Mouse (Mus musculus) neural tube, embryonic 14.5 days (tissue): ENCODE measurements at regions not wholly inside any gene's neighbourhood (a gene's known extent, or its start where the extent isn't known, plus 50 kb on each side); places are given as distances from the start of the nearest gene placed in this dataset.

Experiments
- ATAC-seq: fragments of 200-750 bp; cut with Nextera tagmentation; 2 replicates; pipeline ENCODE4 v1.8.0; 2017; ENCODE audit warnings: low read depth, mild to moderate bottlenecking, moderate TSS enrichment, moderate library complexity
- H3K27ac ChIP-seq: fragments of 300-500 bp; sonication (generic); 2 replicates; pipeline ENCODE4 v1.5.1; 2014; ENCODE audit warnings: low read depth, mild to moderate bottlenecking, control low read depth, low read length, moderate library complexity, mixed read lengths
- H3K27me3 ChIP-seq: fragments of 300-500 bp; sonication (generic); 2 replicates; pipeline ENCODE4 v1.6.1; 2014; ENCODE audit warnings: low read length; ENCODE audit not compliant: control insufficient read depth, insufficient read depth
- H3K36me3 ChIP-seq: fragments of 300-500 bp; sonication (generic); 2 replicates; pipeline ENCODE4 v1.6.1; 2014; ENCODE audit warnings: low read length, mixed read lengths; ENCODE audit not compliant: control insufficient read depth, insufficient read depth
- H3K4me1 ChIP-seq: fragments of 300-500 bp; sonication (generic); 2 replicates; pipeline ENCODE4 v1.6.1; 2014; ENCODE audit warnings: low read length; ENCODE audit not compliant: control insufficient read depth, insufficient read depth
- H3K4me2 ChIP-seq: fragments of 300-500 bp; sonication (generic); 2 replicates; pipeline ENCODE4 v1.6.1; 2014; ENCODE audit warnings: mild to moderate bottlenecking, low read depth, low read length, control low read depth
- H3K4me3 ChIP-seq: fragments of 300-500 bp; sonication (generic); 2 replicates; pipeline ENCODE4 v1.5.1; 2014; ENCODE audit warnings: low read depth, low read length, control low read depth, mixed read lengths
- H3K9ac ChIP-seq: fragments of 300-500 bp; sonication (generic); replicated peaks from 2 replicates; pipeline ENCODE4 v1.6.1; 2014; ENCODE audit warnings: low read depth, mild to moderate bottlenecking, control low read depth, low read length, mixed read lengths
- H3K9me3 ChIP-seq: fragments of 300-500 bp; sonication (generic); 2 replicates; pipeline ENCODE4 v1.6.1; 2016; ENCODE audit warnings: low read length; ENCODE audit not compliant: control insufficient read depth
- WGBS: fragments of 180-500 bp; shearing (Covaris S2); extraction: QIAGEN DNeasy Blood & Tissue Kit; methylation state at CpG from one replicate; pipeline ENCODE4 v1.1.7; 2014; 5-methylcytosine and 5-hydroxymethylcytosine counted together

DNA sequence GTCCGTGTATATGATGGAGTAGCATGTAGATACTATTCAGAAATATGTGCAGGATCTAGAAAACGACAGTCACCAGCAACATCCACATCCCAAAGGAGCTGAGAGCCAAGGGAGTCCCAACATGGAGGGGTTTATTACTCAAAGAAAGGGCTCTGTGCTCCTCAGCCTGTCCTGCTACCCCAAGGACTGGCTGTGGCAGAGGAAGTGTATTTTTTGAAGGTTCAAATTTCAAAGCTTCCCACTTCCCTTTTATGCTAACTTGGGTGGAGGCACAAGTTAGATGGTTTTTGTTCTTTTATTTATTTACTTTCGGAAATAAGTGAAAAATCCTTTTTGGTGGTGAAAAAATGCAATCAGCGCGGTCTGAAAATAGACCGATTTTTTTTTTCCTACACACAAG lies 602.8 kb downstream of the Adgrl2 start:
- ATAC-seq = no peak
- WGBS = 85% methylated on average over 6 of the region's 6 CpGs

DNA sequence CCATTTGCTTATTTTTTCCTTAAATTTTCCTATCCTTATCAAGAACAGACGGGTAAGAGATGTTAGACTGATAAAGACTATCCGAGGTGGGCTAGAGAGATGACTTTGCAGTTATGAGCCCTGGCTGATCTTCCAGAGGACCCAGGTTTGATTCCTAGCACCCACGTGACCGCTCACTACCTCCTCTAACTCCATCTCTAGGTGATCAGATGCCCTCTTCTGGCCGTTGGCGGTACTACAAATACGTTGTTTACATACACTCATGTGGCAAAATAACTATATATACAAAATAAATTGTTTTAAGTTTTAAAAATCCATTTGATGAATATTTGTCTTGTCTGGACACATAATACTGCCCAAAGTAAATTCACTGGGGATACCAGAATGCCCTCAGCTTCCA lies 604.6 kb downstream of the Adgrl2 start:
- no peak overlapping the region for H3K4me3 ChIP-seq
- no peaks in the 10 kb centered on the region for H3K9me3 ChIP-seq
- H3K9ac ChIP-seq = no peak overlapping the region
- H3K4me1 ChIP-seq = no peaks in the 10 kb centered on the region
- 93% methylated on average over 7 of the region's 7 CpGs for WGBS
- H3K36me3 ChIP-seq = no peaks in the 10 kb centered on the region
- no peak overlapping the region for H3K4me2 ChIP-seq
- no peak for ATAC-seq
- H3K27me3 ChIP-seq = no peaks in the 10 kb centered on the region
- H3K27ac ChIP-seq = no peak overlapping the region

More for the DNA sequence above, 602.8 kb downstream of the Adgrl2 start:
- H3K4me3 ChIP-seq = no peak overlapping the region
- H3K9me3 ChIP-seq = no peaks in the 10 kb centered on the region
- H3K4me1 ChIP-seq = no peaks in the 10 kb centered on the region
- no peak overlapping the region for H3K9ac ChIP-seq
- no peak overlapping the region for H3K4me2 ChIP-seq
- no peak overlapping the region for H3K27ac ChIP-seq
- no peaks in the 10 kb centered on the region for H3K27me3 ChIP-seq
- H3K36me3 ChIP-seq = no peaks in the 10 kb centered on the region

DNA sequence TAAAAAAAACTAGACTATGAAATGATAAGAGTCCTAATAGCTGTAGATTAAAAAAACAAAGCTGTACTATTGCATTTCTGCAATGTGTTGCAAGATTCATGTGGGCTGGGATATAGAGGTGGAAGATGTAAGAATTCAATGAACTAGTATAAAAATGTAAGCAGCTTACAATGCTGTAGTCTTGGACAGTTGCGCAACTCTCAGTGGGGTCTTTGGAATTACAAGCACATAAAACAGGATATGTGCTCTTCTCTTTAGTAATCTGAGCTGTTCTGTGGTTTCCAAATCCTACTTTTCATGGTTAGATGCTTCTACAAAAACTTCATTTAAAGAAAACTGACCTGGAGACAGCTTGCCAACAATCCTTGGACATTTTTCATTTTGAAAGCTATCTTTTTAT lies 609.3 kb downstream of the Adgrl2 start:
- H3K9ac ChIP-seq = no peak overlapping the region
- no peaks in the 10 kb centered on the region for H3K9me3 ChIP-seq
- no peak overlapping the region for H3K4me3 ChIP-seq
- no peaks in the 10 kb centered on the region for H3K36me3 ChIP-seq
- no peak for ATAC-seq
- H3K27ac ChIP-seq = no peak overlapping the region
- H3K27me3 ChIP-seq = no peaks in the 10 kb centered on the region
- no peaks in the 10 kb centered on the region for H3K4me1 ChIP-seq
- WGBS = 89% methylated on average over 1 of the region's 1 CpGs
- H3K4me2 ChIP-seq = no peak overlapping the region

DNA sequence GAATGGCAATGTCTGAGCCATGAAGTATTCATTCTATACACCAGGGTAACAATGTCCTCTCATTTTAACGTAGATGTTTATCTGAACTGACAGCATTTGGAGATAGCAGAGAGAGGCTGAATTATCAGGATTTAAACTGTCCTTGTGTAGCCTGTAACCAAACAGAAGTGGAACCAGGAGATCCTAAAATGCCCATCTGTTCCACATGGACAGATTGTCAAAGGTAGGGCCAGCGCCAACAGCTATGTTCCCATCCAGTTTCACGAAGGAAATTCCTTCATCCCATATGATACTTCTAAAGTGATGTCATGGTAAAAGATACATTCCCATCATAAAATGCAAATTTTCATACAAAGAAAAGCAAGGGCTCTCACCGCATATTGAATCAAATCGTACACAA lies 627.0 kb downstream of the Adgrl2 start:
- no peak overlapping the region for H3K27ac ChIP-seq
- no peaks in the 10 kb centered on the region for H3K9me3 ChIP-seq
- no peaks in the 10 kb centered on the region for H3K27me3 ChIP-seq
- H3K4me1 ChIP-seq = no peaks in the 10 kb centered on the region
- ATAC-seq = no peak
- WGBS = 81% methylated on average over 5 of the region's 5 CpGs
- H3K36me3 ChIP-seq = no peaks in the 10 kb centered on the region
- no peak overlapping the region for H3K4me2 ChIP-seq
- no peak overlapping the region for H3K4me3 ChIP-seq
- no peak overlapping the region for H3K9ac ChIP-seq

DNA sequence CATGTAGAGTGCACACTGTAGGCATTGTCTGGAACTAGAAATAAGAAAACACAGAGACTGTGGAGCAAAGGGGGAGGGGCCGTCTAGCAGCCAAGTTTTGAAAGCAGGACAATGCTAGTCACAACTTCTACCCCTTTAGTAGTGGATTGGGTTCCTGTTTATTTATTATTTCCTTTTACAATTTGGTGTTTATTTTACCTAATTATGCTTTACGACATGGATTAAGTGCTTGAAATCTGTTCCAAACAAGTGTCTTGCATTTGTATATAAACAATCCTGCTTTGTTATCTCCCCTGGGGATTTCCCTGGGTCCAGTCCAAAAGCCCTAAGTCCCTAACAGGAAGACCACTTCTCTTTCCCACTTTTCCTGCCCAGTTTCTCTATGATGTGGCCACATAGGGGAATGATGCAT lies 627.9 kb downstream of the Adgrl2 start:
- Histone ChIP-seq H3K27me3 (no peaks in the 10 kb centered on the region), H3K9me3 (no peaks in the 10 kb centered on the region), H3K27ac (no peak overlapping the region), H3K4me2 (no peak overlapping the region), H3K4me3 (no peak overlapping the region), H3K36me3 (no peaks in the 10 kb centered on the region), H3K9ac (no peak overlapping the region), H3K4me1 (no peaks in the 10 kb centered on the region)
- WGBS = 55% methylated on average over 2 of the region's 2 CpGs
- ATAC-seq = no peak

DNA sequence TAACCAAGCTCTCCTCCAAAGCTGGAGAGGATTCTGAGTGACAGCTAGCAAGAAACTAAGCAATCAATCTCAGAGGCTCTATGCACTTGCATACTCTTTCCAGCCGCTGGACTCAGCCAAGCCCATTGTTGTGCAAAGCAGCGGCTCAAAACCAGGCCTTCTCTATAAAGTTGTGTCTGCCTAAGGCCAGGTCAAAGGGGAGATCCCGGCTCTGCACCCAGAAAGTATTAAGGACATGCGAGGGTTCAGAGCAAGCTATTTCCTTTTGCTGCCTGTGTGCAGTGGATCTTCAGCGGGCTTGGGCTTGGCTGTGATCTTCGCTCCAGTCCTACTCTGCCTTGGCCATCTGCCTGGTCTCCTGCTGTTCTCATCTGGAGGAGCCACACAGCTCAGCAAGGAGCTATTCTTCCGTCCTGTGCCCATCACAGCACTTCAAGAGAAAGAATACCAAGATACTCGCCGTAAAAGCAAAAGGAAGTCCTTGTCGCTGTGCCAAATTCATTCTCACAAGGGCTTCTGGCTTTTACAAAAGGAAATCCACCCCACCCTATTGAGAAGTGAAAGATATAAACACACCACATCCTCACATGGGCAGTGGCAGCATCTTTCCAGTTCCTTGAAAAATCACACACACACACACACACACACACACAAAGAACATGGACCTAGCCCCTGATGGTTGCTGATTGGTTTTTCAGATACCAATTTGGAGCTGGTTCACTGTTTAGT lies 646.6 kb downstream of the Adgrl2 start:
- H3K4me3 ChIP-seq = no peak overlapping the region
- no peaks in the 10 kb centered on the region for H3K9me3 ChIP-seq
- 3% methylated on average over 10 of the region's 10 CpGs for WGBS
- no peak overlapping the region for H3K4me2 ChIP-seq
- H3K27me3 ChIP-seq = no peaks in the 10 kb centered on the region
- H3K4me1 ChIP-seq = 0 out of 2 replicates have a peak, but pooled peaks cover 5% of the 10 kb centered on the region
- no peaks in the 10 kb centered on the region for H3K36me3 ChIP-seq
- H3K9ac ChIP-seq = no peak overlapping the region
- peak; percentile 88 for ATAC-seq
- H3K27ac ChIP-seq = no peak overlapping the region

DNA sequence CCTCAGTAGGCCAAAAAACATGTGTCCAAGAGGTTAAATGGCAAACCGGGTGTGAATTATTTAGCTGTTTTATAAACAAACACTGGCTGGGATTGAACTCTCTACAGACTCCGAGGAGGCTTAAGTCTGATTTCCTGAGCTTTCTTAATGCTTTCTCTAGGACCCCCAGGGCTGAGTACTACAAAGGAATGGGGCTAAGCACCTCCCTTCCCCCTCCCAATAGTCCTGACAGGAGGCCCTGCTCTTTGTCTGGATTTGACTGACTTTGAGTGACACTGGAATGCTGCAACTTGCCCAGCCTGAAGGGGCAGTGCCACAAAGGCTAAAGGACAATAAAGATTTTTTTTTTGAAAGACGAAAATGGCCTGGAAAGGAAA lies 647.1 kb downstream of the Adgrl2 start:
- no peak overlapping the region for H3K27ac ChIP-seq
- no peaks in the 10 kb centered on the region for H3K27me3 ChIP-seq
- no peaks in the 10 kb centered on the region for H3K9me3 ChIP-seq
- WGBS = 1% methylated on average over 3 of the region's 3 CpGs
- no peak overlapping the region for H3K4me3 ChIP-seq
- no peaks in the 10 kb centered on the region for H3K36me3 ChIP-seq
- peak; percentile 24; the same call in 1 of the 2 replicates for ATAC-seq
- no peak overlapping the region for H3K4me2 ChIP-seq
- no peak overlapping the region for H3K9ac ChIP-seq
- 0 out of 2 replicates have a peak, but pooled peaks cover 5% of the 10 kb centered on the region for H3K4me1 ChIP-seq

DNA sequence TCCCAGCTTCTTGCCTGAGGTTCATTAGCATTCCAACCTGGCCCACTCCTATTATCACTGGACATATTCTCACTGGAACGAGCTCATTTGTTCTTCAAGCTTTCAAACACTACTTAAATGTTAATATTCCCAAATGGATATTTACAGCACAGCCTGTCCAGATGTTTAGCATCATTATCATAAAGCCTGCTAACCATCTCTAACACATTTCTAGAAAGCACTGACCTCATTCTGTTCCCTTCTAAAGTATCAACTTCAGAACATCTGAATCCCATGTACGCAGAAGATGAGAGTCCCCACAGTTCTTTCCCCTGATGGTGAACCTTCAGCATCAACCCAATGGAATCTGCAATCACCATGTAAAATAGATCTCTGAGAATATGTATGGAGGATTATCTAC lies 651.1 kb downstream of the Adgrl2 start:
- Histone ChIP-seq H3K27ac (no peak overlapping the region), H3K4me2 (no peak overlapping the region), H3K27me3 (no peaks in the 10 kb centered on the region), H3K9me3 (no peaks in the 10 kb centered on the region), H3K9ac (no peak overlapping the region), H3K4me1 (0 out of 2 replicates have a peak, but pooled peaks cover 5% of the 10 kb centered on the region), H3K36me3 (no peaks in the 10 kb centered on the region), H3K4me3 (no peak overlapping the region)
- ATAC-seq = no peak
- WGBS = 64% methylated on average over 2 of the region's 2 CpGs

DNA sequence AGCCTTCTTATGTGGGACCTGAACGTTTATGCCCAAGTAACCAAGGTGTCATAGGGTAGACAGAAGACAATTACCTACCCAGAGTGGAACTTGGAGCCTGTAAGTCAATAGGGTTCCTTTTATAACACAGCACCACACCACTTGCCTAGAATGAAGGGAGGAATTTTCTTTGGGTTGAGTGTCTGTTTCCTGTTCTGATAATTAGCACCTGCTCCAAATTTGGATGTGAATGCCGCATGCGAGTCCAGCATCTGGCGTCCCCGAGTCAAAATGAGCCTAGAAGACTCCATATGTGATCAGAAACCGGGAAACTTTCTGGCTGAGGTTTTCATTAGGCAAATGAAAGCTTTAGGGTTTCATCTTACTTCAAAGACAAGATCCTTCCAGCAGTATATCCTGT lies 653.7 kb downstream of the Adgrl2 start:
- Histone ChIP-seq H3K4me1 (no peaks in the 10 kb centered on the region), H3K9me3 (no peaks in the 10 kb centered on the region), H3K36me3 (no peaks in the 10 kb centered on the region), H3K4me3 (no peak overlapping the region), H3K9ac (no peak overlapping the region), H3K27me3 (no peaks in the 10 kb centered on the region), H3K4me2 (no peak overlapping the region), H3K27ac (no peak overlapping the region)
- 69% methylated on average over 6 of the region's 6 CpGs for WGBS
- ATAC-seq = no peak
